ENCODE assay signal across 8 mouse cellular contexts in genomic region chr13:58112601-58113041, GRCm38 (mm10). TPM values are rescaled to one million over a fixed set of nuclear protein-coding genes. Genes with fewer than 3 reads are reported as not detected.
DNase-seq lines count a peak whose midpoint lies in the region; ATAC-seq and TF ChIP-seq lines count a peak whose summit lies in the region.

No protein-coding gene starts in this region.

- no peak for TF ChIP-seq POLR2A in limb, embryonic 14.5 days (IDR thresholded peaks at IDR 0.05; ENCODE audit: borderline replicate concordance, extremely low read depth, insufficient read depth, insufficient read length)

- WGBS in forebrain, postnatal 0 days, result 17% methylated on average over 11 of the region's 11 CpGs
- 18% methylated on average over 11 of the region's 11 CpGs for WGBS in limb, embryonic 14.5 days

- H3K27ac ChIP-seq in forebrain, postnatal 0 days (ENCODE audit: low read depth, low read length), result peak overlapping the region; percentile 92
- peak overlapping the region; percentile 77 for H3K27ac ChIP-seq in limb, embryonic 14.5 days (replicated peaks; ENCODE audit: low read depth, low read length)

- H3K4me2 ChIP-seq in forebrain, postnatal 0 days (ENCODE audit: low read depth), result peak overlapping the region; percentile 82
- H3K4me2 ChIP-seq in limb, embryonic 14.5 days (replicated peaks; ENCODE audit: low read depth, low read length, severe bottlenecking), result peak overlapping the region; percentile 88

- peak overlapping the region; percentile 63 for H3K4me3 ChIP-seq in forebrain, postnatal 0 days (ENCODE audit: low read depth, low read length)
- peak overlapping the region; percentile 50 for H3K4me3 ChIP-seq in limb, embryonic 14.5 days (replicated peaks; ENCODE audit: low read length)

- no peak for TF ChIP-seq CTCF in forebrain, postnatal 0 days (IDR thresholded peaks at IDR 0.05; ENCODE audit: low read depth)

- ATAC-seq in forebrain, postnatal 0 days, result no peak; the same call in 1 of the 2 replicates
- ATAC-seq in limb, embryonic 14.5 days (ENCODE audit: low FRiP score, low read depth), result no peak

- peaks cover 7% of the 10 kb centered on the region for H3K4me1 ChIP-seq in forebrain, postnatal 0 days (ENCODE audit: insufficient read depth)
- peaks cover 19% of the 10 kb centered on the region for H3K4me1 ChIP-seq in limb, embryonic 14.5 days (ENCODE audit: control insufficient read depth, insufficient read depth, low read length)

- H3K36me3 ChIP-seq in forebrain, postnatal 0 days (ENCODE audit: insufficient read depth), result no peaks in the 10 kb centered on the region
- no peaks in the 10 kb centered on the region for H3K36me3 ChIP-seq in limb, embryonic 14.5 days (ENCODE audit: control insufficient read depth, insufficient read depth, low read length)

- DNase-seq in left cerebral cortex, postnatal 4 days, result peak; percentile 26
- no peak for DNase-seq in left cerebral cortex, postnatal 14 days (ENCODE audit: low spot score in 2 of 2)
- DNase-seq in cerebellum, postnatal 25 days, result peak; percentile 50 to 69
- DNase-seq in forebrain, postnatal 0 days, result no peak
- peak; percentile 20 for DNase-seq in limb, embryonic 14.5 days (ENCODE audit: low spot score)
- DNase-seq in right cerebral cortex, postnatal 4 days, result peak; percentile 19
- DNase-seq in thymus, postnatal 25 days, result no peak
- DNase-seq in testis, postnatal 10 days (ENCODE audit: low spot score), result no peak

- intact Hi-C loops in left cerebral cortex, postnatal 4 days (cut with DNase I), result no loop called here
- intact Hi-C loops in left cerebral cortex, postnatal 14 days (cut with DNase I), result loop anchor here (1.0 to 5.0 kb wide), 3 partner anchors 40 to 100 kb away; no protein-coding TSS in a partner anchor

- no peaks in the 10 kb centered on the region for H3K27me3 ChIP-seq in forebrain, postnatal 0 days (ENCODE audit: insufficient read depth, low read length)
- H3K27me3 ChIP-seq in limb, embryonic 14.5 days (ENCODE audit: control insufficient read depth, insufficient read depth, low read length), result no peaks in the 10 kb centered on the region

- no peaks in the 10 kb centered on the region for H3K9me3 ChIP-seq in forebrain, postnatal 0 days (ENCODE audit: low read length)
- H3K9me3 ChIP-seq in limb, embryonic 14.5 days (ENCODE audit: control insufficient read depth, low read length), result no peaks in the 10 kb centered on the region

- H3K9ac ChIP-seq in forebrain, postnatal 0 days, result peak overlapping the region; percentile 75
- H3K9ac ChIP-seq in limb, embryonic 14.5 days (ENCODE audit: low read depth, low read length, severe bottlenecking), result peak overlapping the region; percentile 65

RNA-seq across cellular contexts. Expression of gene Klhl3, which starts 0.8 kb away (rescaled TPM):
- total RNA-seq in left cerebral cortex, postnatal 4 days (2021), result 10 to 100 TPM; 19.4 to 19.8 TPM
- 10 to 100 TPM; 28.0 to 30.2 TPM for total RNA-seq in left cerebral cortex, postnatal 14 days (2021)
- total RNA-seq in forebrain, postnatal 0 days (2014; rRNA removed), result 11.9 and 12.2 TPM in 2 replicates
- polyA plus RNA-seq in forebrain, postnatal 0 days (2015; fragmentation: Nextera tagmentation; extraction: Ambion mirVana), result 7.6 and 12.6 TPM in 2 replicates
- polyA plus RNA-seq in limb, embryonic 14.5 days (2012; rRNA removed), result 3.7 and 5.2 TPM in 2 replicates
- polyA plus RNA-seq in limb, embryonic 14.5 days (2014; fragmentation: Nextera tagmentation; extraction: Ambion mirVana), result 3.0 and 3.3 TPM in 2 replicates

RNA-seq across cellular contexts. Expression of gene Hnrnpa0, which starts 15.7 kb away (rescaled TPM):
- total RNA-seq in left cerebral cortex, postnatal 4 days (2021), result 100 to 1,000 TPM; 224 to 244 TPM
- total RNA-seq in left cerebral cortex, postnatal 14 days (2021), result 100 to 1,000 TPM; 125 to 136 TPM
- 197 and 234 TPM in 2 replicates for total RNA-seq in forebrain, postnatal 0 days (2014; rRNA removed)
- 76.5 and 86.6 TPM in 2 replicates for polyA plus RNA-seq in forebrain, postnatal 0 days (2015; fragmentation: Nextera tagmentation; extraction: Ambion mirVana)
- 273 and 297 TPM in 2 replicates for polyA plus RNA-seq in limb, embryonic 14.5 days (2012; rRNA removed)
- 55.3 and 57.5 TPM in 2 replicates for polyA plus RNA-seq in limb, embryonic 14.5 days (2014; fragmentation: Nextera tagmentation; extraction: Ambion mirVana)

RNA-seq across cellular contexts. Expression of gene Idnk, which starts 44.8 kb away (rescaled TPM):
- 10 to 100 TPM; 23.1 to 25.5 TPM for total RNA-seq in left cerebral cortex, postnatal 4 days (2021)
- total RNA-seq in left cerebral cortex, postnatal 14 days (2021), result 10 to 100 TPM; 21.5 to 21.9 TPM
- 20.0 and 26.0 TPM in 2 replicates for total RNA-seq in forebrain, postnatal 0 days (2014; rRNA removed)
- polyA plus RNA-seq in forebrain, postnatal 0 days (2015; fragmentation: Nextera tagmentation; extraction: Ambion mirVana), result 46.9 and 49.9 TPM in 2 replicates
- polyA plus RNA-seq in limb, embryonic 14.5 days (2012; rRNA removed), result 14.5 and 17.7 TPM in 2 replicates
- 31.1 and 31.7 TPM in 2 replicates for polyA plus RNA-seq in limb, embryonic 14.5 days (2014; fragmentation: Nextera tagmentation; extraction: Ambion mirVana)

Comparison
In these comparisons a context has a peak if more than half of its experiments do, and no peak if none do; other contexts are left out.
1. DNase-seq: peak in left cerebral cortex, postnatal 4 days (single experiment), cerebellum, postnatal 25 days (2 of 2), limb, embryonic 14.5 days (single experiment) and right cerebral cortex, postnatal 4 days (single experiment); none in left cerebral cortex, postnatal 14 days (0 of 2), forebrain, postnatal 0 days (single experiment), thymus, postnatal 25 days (single experiment) and testis, postnatal 10 days (single experiment).